Mouse (Mus musculus) embryonic fibroblast, embryonic 13.5 days (primary cell): ENCODE measurements around the gene Ddn.

Source experiments
- CTCF ChIP-seq: IDR thresholded peaks from 2 replicates; pipeline ENCODE4 v1.5.1; 2011; ENCODE audit warnings: mild to moderate bottlenecking, control low read depth, low read length, moderate library complexity, borderline replicate concordance; ENCODE audit not compliant: insufficient read depth
- POLR2A ChIP-seq: IDR thresholded peaks from 2 replicates; pipeline ENCODE4 v1.6.1; 2011; ENCODE audit warnings: low read depth, mild to moderate bottlenecking, control low read depth, low read length, moderate library complexity

- TF ChIP-seq CTCF (no peak), POLR2A (no peak)
Observed at GRCm38 (mm10) chr15:98774096-98774495, 35.2 kb downstream of the Ddn start.
